Mouse (Mus musculus) kidney, postnatal 14 days (tissue): Measurements from ENCODE around the gene Syt8.

ENCODE experiments used
- DNase-seq: peaks from one replicate; pipeline ENCODE4 v3.0.0; 2022; ENCODE audit warnings: mixed read lengths

Gene Syt8

DNA sequence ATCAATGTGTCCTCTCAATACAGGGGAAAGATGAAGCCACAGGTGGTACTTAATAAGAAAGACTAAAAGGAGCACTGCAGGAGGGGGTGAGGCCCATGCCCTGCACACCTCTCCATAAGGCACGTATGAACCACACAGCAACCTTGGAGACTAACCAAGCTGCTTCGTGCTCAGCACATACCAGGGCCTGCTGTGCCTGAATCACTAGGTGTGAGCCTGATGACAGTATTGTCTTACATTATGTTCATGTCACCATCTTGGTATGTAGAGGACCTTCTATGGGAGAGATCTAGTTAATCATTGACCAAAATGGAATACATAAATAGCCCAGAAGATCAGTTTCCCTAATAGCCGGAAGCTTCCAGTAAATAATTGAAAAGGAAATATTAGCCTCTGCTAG, 25.0 kb upstream of the Syt8 start:
- DNase-seq: no peak

DNA sequence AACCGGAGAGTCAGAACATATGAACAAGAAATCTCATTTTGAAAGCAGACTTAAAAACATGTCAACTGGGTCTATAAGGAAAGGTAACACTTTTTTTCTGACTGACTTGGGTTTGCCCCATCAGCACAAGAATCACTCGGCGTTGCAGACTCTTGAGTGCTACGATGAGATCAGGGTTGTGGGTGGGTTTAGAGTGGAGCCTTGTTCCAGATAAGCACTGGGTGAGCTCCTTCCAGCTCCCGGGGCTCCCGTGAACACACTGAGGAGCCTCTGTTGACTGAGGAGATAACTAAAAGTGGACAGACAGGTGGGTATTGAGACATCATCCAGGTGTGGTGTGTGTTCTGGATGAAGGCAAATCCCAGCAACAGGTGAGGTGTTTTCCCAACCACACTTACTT, 21.4 kb upstream of the Syt8 start:
- no peak for DNase-seq

DNA sequence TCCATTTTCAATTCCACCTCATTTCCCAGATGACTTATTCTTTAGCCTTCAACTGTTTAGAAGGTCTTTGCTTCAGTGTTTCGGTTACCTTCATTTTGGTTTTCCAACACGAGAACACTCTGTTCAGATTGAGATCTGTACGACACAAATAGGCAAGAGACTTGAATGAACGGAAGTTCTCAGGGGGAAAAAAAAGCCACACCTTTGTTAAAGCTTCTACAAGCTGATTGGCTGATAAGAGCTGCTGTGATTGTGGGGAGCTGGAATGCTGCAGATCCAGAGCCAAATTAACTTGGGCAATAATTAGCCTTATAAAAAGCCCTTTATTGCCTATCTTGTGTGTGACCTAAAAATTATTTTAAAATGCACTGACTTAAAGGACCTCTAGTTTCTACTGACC, 19.3 kb upstream of the Syt8 start:
- no peak for DNase-seq

DNA sequence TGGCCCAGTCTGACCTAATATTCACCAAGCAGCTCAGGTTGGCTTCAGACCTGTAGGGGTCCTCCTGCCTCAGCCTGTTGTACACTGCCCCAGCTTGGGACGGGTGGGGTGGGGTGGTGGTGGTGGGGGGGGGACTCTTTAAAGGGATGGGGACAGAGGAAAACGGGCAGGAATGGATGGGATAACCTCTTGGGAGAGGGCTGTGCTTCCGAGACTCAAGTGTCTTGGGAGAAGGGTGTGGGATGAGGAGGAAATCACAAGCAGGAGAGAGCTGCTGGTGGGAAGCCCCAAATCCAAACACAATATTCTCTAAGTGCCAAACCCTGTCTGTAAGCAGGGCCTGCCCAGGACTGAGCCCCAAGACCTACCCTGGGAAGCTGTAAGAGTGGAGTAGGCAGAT, 18.4 kb upstream of the Syt8 start:
- no peak for DNase-seq

DNA sequence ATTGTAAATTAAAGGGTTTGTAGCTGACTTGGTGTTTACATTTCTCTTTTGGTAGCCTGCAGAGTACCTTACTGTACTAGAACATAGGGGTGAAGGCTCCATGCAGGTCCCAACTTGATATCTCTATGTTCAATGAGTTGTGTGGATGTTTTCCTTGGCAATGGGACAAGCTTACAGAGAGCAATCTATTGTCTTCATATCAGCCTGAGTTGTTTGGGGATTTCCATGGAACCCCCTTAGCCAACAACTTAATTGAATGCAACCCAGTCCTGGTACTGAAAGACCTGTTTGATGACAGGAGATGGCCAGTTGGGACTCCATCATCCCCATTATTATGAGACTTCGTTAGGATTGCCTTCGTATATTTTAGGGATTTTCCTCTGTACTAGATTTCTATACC, 16.6 kb upstream of the Syt8 start:
- DNase-seq: no peak

DNA sequence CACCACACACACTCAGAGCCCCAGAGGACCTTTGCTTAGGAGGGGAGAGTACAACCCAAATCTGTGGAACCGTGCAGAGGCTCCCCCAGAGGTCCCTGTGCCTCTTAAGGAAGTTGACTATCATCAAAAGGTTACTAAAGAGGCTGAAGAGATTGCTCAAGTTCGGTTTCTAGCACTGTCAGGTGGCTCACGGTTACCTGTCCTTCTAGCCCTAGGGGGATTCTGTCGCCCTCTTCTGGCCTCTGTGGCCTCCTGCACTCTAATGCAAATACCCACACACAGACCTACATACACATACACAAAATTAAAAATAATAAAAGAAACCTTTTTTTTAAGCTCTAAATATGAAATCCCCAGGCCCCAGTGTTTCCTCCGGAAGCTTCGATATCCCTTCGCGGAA, 16.0 kb upstream of the Syt8 start:
- DNase-seq: no peak

DNA sequence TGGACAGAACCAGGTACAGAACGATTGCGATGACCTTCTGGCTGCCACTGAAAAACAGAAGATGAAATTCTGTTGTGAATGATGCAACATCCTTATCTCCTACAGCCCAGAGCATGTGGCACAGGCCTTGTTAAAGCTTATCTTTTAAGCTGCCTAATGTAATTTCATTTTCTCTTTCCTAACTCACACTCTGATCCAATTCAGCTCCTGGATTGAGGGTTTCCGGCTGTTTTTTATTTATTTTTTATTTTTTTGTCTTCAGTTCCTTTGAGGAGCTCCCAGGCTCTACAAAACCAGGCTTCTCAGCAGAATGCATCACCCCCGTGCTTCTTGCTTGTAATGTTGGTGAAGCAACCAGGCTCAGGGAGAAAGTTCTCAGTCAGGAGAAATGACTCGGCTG, 14.8 kb upstream of the Syt8 start:
- no peak for DNase-seq

DNA sequence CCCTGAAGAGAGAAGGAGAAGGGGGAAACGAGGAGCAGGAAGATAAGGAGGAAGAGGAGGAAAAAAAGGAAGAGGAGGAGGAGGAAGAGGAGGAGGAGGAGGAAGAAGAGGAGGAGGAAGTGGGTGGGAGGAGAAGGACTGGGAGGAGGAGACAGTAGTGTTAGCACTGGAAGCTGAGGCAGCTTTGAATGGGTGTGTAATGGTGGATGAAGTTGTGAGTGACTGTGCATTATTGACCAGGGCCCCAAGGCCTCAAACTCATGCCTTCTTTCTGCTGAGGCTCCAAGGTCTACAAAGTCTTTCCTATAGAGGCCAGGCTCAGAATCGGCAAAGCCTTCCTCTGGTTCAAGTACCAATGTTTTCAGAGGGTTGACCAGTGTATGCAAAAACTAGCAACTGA, 12.8 kb upstream of the Syt8 start:
- DNase-seq: no peak

DNA sequence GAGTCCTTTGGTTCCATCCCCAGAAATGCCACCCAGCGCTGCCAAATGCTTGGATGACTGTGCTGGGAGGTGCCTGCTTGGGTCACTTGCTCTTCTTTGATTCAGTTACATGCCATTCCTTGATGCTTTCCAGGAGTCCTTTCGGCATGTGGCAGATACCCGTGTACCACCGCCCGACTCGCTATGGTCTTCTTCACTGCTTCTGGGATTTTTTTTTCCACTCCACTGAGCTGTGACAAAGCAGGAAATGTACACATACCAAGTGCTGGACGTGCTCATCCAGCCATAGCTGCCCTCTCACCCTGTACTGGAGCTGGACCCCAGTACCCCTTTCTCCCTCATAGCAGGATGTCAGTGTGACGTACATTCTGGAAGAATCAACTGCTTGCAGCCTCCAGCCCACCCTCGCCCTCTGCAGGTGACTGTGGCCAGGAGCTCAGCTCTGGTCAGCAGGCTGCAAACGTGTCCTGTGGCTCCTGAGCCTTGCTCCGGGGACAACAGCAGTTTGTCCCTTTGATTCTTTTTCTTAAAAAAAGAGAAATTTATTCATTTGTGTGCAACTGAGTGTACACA, 8.9 kb upstream of the Syt8 start:
- peak; percentile 45 for DNase-seq

DNA sequence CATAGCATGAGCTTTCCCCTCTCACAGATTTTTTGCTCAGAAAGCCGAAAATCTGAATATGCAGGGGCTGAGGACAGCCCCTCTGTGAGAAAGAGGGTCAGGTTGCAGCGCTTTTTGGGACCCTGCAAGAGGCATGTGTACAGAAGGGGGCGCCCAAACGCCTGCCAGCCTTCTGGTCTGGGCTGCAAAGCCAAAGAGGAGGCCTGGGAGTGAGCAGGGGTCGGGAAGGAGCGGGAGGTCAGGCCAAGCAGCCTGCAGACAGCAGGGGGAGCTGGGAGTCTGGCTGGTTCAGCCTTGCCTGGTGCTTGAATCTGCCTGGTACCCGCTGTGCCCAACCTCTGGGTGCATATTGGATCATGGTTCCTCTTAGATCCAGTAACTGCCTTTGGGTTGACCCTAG, 6.4 kb upstream of the Syt8 start:
- no peak for DNase-seq

DNA sequence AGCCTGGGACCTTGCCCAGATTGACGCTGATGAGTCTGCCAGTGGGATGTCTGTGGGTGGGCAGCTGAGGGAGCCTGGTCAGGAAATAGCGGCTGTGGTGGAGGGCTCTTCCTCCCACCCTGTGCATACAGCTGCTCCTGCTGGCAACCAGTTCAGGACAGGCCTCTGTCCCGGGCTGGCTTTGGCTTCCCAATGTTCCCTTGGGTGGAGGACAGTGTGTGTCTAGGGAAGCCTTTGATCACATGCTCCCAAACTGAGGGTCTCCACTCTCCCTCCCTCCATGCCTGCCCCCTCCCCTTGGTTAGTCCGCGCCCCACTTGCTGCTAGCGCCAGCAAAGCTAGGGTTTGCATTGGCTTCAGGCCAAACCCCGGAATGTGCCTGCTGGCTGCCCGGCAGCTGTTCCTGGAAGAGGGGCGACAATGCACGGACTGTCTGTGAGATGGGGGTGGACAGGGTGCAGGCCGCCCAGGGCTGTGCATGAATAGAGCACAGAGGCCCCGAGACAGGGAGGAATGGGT, 4.4 kb upstream of the Syt8 start:
- peak; percentile 46 for DNase-seq

DNA sequence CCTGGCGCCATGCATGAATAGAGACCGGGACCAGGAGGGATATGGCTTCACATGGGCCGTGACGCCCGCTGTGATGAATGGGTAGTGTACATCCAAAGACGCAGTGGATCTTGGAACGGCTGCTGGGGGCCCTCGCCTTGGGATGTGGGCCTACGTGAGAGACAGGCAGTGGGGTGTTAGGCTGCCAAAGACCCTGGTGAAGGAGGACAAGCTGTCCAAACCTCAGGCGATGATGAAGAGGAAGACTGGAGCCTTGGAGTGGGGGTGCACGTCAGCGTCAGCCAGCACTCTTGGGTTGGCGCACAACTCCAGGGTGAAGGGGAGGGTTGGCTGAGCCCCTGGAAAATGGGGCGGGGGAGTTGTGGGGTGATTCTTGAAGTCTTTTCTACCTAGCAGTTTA, 3.5 kb upstream of the Syt8 start:
- DNase-seq: no peak

DNA sequence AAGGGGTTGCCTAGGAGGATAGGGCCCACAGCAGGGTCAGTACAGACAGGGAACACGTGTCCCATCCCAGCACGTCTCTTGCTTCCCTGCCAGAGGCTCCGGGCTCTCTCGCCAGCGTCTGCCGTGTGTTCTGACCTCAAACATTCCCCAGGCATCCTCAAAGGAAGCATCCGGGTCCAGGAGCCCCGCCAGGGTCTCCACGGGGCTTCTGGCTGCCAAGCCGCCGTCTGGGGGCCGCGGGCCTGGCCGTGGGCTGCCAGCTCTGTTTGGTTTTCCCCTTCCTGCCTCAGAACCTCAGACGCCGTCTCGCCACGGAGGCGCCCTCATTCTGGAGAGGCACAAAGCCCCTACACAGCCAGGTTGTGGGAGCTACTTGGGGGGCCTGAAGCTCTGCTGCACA, 1.0 kb upstream of the Syt8 start:
- no peak for DNase-seq

DNA sequence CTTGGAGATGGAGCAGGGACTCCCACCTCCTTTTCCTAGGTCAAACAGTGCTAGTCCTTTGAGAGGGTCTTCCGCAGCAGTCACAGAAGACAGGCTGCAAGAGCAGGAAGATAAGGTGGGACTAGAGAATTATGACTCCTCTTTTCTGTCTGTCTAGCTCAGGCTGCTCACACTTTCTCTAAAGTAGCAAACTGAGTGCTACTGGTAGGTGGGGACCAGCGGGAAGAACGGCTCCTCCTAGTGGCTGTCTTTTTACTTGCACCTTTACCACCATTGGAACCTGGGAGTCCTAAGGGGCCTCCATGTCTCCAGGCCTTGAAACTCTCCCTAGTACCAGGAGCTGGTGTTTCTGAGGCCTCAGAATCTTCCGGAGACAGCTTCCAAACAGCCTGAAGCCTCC, 874 bp downstream of the Syt8 start:
- DNase-seq: peak; percentile 79

DNA sequence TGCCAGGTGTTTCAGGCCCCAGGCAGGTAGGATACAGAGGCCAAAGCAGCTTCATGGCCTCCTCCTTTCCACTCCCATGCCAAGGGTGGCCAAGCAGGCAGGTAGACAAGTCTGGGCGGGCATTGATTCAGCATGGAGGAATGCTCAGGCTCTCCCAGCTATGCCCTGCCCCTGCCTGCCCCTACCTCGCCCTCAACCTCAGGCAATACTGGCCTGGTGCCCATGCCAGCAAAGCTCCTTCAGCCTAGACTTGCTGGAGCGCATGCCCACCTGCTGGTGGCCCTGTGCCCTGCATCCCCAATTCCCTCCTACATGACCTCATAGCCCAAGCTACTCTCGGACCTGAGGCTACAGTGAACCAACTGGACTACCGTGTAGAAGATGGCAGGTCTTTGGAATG, 2.7 kb downstream of the Syt8 start:
- peak; percentile 63 for DNase-seq

DNA sequence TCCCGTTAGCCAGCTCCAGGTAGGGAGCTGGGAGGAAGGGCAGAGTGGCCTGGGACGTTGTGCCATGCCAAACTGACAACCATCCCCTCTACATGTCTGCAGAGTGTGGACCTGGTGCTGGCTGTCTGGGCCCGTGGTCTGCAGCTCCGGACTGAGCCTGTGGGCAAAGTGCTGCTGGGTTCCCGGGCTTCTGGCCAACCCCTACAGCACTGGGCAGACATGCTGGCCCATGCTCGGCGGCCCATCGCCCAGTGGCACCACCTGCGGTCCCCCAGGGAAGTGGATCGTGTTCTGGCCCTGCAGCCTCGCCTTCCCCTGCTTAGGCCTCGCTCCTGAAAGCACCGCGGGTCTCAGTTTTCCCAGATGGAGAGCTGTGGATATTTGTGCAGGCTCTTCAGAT, 5.3 kb downstream of the Syt8 start:
- DNase-seq: no peak

DNA sequence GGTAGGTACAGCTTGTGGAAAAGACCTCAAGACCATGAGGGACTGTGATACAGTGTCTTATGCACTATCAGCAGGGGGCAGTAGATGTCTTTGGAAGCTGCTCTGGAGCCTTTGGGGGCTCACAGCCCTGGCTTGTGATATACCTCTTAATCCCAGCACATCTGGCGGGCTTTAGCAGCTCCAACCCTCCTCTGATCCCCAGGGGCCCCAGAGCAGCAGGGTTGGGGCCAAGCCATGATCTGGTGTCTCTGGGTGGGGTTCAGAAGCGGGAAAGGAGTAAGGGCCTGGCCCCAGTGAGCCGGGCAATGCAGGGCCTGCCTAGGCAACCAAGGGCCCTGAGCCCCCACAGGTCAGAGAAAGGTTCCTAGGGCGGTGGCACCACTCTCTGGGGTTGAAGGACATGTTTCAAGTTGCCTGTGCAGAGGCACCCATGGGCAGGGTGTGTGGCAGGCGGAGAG, 6.0 kb downstream of the Syt8 start:
- DNase-seq: peak; percentile 34

DNA sequence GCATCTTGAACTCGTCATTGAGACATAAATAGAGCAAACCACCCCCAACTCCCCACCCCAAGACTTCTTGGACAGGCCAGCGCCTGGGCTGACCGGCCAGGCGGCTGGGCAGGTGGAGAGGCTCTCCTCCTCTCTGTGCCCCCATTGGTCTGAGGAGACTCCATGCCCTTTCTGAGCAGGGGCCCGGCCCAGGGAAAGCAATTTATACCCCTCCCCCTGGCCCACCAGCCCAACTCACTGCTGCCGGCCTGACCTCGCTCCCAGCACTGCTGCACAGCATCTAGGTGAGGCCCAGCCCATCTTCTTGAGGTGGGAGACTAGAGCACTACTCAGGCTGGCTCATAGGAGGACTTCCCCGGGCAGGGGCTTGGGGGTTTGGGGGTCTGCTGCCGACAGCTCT, 6.9 kb downstream of the Syt8 start, which contains the start of gene Tnni2:
Gene Tnni2 (plus strand): TSS at position 224 of the 400 bp plus-strand sequence.
- no peak for DNase-seq

DNA sequence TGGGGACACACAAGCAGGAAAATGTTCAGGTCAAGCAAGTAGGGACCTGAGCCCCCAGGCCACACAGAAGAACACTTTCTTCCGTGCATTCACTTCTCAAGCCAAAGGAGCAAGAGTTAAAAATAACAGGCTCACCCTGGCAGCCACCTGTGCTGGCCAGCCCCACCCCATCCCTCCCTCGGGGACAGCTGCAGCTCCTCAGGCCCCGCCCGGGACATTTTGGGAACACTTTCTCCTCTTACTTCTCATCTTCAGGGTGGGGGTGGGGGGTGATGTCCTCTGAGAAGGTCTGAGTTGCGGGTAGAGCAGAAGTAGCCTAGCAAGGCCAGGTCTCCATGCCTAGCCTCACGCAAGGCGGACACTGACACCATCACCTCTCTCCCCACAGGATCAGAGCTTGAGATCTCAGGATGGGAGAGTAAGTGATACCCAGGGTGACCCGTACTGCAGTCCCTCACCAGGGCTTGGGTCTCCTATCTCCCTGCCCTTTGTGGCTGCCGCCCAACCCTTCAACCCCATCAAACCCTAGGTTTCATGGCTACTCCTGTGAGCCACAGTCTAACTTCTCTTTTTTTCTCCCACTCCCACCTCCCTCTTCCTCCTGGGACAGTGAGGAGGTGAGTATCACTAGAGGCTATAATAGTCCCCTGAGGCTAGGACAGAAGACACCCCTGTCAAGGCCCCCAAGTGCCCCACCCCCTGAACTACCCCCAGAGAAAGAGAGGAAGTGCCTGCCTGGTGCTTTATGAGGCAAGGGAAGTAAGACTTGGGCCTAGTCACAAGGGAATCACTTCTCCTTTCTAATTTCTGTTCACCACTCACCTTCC, 7.6 kb downstream of the Syt8 start:
- no peak for DNase-seq

DNA sequence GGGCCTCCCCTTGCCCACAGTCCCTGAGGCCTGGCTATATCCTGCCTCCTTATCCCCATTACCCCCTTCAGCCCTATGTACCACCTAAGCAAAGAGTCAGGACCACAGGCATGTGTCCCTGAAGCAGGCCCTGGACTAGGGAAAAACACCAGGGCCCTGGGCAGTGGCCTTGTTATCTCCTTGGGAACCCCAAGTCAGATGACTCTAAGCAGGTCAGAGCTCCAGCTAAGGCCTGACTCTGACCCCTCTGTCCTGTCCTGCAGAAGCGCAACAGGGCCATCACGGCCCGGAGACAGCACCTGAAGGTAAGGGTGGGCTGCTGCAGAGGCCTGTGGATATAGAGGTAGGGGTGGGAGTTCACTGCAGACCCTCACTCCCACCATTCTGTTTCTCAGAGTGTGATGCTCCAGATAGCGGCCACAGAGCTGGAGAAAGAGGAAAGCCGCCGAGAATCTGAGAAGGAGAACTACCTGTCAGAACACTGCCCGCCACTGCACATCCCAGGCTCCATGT, 8.3 kb downstream of the Syt8 start:
- no peak for DNase-seq

DNA sequence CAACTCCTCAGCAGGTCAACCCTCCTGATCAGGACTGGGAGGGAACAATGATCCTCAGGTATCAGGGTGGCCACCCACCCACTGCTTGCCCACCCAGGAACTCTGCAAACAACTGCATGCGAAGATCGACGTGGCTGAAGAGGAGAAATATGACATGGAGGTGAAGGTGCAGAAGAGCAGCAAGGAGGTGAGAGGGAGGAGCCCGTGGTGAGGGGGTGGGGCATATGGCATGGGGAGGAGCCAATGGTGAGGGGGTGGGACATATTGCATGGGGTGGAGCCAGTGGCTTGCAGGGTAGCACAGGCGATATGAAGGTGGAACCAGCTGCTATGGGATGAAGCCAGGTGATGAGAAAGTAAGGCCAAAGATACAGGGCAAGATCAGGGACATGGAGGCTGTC, 8.8 kb downstream of the Syt8 start:
- DNase-seq: no peak

DNA sequence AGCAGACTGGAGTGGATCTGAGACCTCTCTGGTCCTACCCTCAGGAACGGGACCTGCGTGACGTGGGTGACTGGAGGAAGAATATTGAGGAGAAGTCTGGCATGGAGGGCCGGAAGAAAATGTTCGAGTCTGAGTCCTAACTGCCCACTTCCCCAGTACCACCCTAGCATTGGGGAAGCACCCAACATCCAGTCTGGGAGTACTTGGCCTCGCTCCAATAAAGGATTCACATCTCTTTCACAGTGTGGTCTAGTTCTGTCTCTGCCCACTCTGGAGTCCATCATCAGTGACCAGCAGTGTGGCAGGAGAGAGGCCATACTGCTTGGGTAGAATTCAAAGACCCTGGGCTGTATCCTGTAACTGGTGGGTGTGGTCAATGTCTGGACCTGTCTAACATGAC, 9.5 kb downstream of the Syt8 start:
- no peak for DNase-seq

DNA sequence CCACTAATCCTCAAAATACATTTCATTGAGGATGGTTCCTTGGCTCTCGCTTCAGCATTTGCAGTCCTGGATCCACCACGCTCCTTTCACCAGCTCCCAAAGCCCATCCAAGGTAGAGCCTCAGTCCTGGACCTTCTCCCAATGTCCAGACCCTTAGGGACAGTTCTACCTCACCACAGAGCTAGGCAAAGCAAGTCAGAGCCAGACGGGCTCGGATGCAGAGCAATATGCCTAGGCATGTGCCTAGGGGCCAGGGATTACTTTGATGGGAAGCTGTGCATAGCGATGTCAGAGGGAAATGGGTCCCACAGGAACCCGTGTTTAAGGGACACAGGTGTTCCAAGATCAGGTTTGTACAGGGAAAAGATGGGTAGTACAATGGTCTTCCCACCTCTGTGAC, 10.7 kb downstream of the Syt8 start:
- DNase-seq: no peak

DNA sequence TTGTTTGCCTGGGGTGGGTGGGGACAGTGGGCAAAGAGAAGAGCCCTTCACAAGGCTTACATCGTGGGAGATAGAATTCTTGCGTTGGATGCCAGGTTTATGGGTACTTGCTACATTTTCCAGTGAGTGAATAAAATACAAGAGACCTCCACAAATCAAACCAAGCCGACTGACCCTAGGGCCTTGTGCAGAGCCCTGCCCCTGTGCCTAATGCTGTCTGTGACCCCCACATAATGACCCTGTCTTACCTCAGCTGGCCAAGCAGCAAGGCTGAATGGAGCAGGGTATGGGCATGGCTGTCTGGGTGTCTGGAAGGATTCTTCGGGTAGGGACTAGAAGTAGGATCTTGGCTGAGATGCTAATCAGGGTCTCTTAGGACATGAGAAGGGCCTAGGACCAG, 11.6 kb downstream of the Syt8 start:
- DNase-seq: no peak
